Mouse (Mus musculus): ENCODE results near the gene Drc3. TPM values are rescaled to one million over a fixed set of nuclear protein-coding genes. Genes with fewer than 3 reads are reported as not detected.
A peak's percentile ranks its signal among the peaks of the same experiment; 100 is the strongest.

Drc3 gene
- total RNA-seq, 2 experiments from 2014 or later, result 0.87 to 1.0 TPM

DNA sequence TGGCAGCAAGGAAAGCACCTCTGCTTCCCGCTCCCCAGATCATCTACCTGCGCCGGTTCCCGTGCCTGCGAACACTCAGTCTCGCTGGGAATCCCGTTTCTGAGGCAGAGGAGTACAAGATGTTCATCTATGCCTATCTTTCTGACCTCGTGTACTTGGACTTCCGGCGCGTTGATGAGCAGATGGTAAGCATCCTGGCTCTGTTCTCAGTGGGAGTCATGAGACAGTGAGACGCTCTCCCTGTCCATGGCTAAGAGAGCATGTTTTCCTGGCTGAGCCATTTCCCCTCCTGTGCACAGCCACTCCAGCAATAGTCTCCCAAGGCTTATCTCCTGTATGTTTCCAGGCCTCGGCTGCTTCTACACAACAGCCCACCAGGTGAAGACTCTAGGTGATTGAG, 17.3 kb downstream of the Drc3 start:
- Histone ChIP-seq H3K4me3 (no peak overlapping the region), H3K27ac (no peak overlapping the region)
- intact Hi-C loops (cut with DNase I), result no loop called here
- TF ChIP-seq CTCF (IDR thresholded peaks at IDR 0.05), result no peak
- DNase-seq, result no peak

DNA sequence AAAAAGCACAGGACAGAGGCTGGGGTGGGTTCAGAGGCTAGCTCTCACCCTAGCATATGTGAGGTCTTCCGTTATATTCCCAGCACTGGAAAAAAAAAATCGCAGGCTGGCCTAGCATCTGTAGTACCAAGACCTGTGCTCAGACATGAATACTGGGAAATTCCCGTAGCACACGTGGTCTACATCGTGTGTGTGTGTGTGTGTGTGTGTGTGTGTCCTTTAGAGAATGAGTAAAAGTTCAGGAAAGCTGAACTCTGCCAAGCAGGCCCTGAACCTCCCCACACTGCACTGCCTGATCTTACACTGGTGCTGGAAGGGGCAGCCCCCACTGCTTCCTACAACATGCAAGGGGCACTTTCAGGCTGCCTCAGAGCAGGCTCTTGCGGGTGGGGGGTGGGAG, 21.4 kb downstream of the Drc3 start:
- no peak for DNase-seq
- intact Hi-C loops (cut with DNase I), result no loop called here
- no peak for TF ChIP-seq CTCF (IDR thresholded peaks at IDR 0.05)

DNA sequence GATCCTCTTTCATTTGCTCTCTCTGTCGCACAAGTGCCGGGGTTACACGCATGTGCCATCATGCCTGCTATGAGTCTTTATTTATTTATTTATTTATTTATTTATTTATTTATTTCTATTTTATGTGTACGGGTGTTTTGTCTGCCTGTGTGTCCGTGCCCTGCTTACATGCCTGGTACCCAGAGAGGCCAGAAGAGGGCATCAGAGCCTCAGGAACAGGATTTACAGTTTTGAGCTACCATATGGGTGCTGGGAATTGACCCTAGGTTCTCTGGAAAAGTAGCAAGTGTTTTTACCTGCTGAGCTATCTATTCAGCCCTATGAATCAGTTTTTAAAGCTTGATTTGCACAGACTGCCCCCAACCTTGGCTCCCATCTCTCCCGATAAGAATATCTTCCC, 30.4 kb downstream of the Drc3 start:
- no peak for TF ChIP-seq CTCF (IDR thresholded peaks at IDR 0.05)
- Histone ChIP-seq H3K27ac (no peak overlapping the region), H3K4me3 (no peak overlapping the region)
- intact Hi-C loops (cut with DNase I), result no loop called here
- DNase-seq, result no peak

More for the DNA sequence above, 21.4 kb downstream of the Drc3 start:
- Histone ChIP-seq H3K27ac (no peak overlapping the region), H3K4me3 (no peak overlapping the region)

DNA sequence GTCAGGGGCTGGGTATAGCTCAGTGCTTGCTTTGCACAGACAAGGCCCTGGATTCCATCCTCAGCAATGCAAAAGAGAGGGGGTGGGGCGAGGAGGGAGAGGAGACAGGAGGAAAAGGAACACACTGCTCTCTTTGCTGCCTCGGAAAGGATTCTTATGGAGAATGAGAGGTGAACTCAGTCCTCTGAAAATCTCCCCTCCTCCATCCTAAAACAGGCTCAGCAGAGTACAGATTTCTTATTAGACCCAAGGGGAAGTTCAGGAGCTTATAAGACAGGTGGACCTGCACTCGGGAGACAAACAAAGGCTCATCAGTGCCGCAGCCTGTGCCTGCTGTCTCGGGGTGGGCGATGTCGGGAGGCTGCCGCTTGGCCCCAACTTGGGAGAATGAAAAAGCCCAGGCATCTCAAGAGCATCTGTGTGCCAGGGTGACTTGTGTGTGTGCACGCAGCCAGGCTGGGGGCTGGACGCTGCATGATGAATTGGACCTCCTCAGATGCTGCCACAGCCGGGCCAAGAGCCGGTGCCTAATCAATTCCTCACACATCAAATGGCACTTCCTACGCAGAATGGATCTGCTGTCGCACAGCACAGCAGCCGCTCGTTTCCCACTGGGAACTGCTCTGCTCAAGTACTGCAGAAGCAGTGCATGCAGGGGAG, 31.8 kb downstream of the Drc3 start:
- no peak overlapping the region for H3K27ac ChIP-seq
- no peak for DNase-seq
- intact Hi-C loops (cut with DNase I), result no loop called here
- H3K4me3 ChIP-seq, result no peak overlapping the region
- no peak for TF ChIP-seq CTCF (IDR thresholded peaks at IDR 0.05)

DNA sequence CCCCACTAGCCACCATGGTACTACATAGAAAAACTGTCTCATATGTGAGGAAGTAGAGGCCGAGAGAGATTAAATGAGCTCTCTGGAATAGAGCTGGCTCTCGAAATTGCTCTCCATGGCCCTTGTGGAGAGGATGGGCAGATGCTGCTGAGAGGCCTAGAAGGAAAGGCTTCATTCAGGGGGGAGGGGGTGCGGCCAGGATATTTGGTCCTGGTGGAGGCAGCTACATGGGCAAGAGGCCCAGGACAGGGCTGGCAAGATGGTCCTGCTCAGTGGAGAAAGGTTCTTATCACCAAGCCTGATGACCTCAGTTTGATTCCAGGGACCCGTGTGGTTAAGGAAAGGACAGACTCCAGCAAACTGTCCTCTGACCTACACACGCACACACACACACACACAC, 32.8 kb downstream of the Drc3 start:
- intact Hi-C loops (cut with DNase I), result no loop called here
- Histone ChIP-seq H3K27ac (no peak overlapping the region), H3K4me3 (no peak overlapping the region)
- TF ChIP-seq CTCF (IDR thresholded peaks at IDR 0.05), result no peak
- DNase-seq, result no peak

DNA sequence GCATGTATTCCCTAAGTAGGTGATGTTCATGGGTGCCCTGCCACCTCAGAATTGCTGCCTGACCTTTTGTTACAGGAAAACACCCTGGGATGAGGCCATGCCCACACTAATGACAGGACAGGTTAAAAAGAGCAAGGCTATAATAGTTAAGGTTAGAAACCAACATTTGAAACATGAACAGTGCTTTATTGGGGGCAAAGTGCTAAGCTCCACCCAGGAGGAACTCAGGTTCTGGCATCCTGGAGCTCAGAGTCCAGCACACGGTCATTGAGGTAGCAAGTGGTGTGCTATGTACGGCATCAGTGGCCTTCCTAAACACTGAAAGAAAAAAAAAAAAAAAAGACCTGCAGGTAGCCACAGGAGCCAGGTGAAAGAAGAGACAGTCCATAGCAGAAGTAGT, 34.8 kb downstream of the Drc3 start:
- intact Hi-C loops (cut with DNase I), result no loop called here
- TF ChIP-seq CTCF (IDR thresholded peaks at IDR 0.05), result no peak
- DNase-seq, result no peak
- no peak overlapping the region for H3K27ac ChIP-seq
- no peak overlapping the region for H3K4me3 ChIP-seq

DNA sequence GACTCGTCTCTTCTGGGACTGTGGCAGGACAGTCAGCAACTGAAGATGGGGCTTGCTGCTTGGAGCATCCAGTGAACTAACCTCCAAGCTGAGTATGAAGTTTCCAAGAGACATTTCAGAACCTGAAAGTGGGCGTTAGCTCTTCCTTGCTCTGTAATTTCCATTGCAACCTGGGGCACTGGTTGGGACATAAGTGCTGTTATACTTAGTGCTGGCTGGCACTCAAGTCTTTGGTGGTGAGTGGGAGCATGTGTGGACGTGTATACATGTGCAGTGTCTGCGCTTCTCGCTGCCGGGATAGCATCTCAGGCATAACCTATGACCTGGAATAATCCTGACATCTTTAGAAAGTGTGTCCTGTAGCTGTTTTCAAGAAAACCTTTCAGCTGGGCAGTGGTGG, 38.2 kb downstream of the Drc3 start:
- TF ChIP-seq CTCF (IDR thresholded peaks at IDR 0.05), result no peak
- intact Hi-C loops (cut with DNase I), result no loop called here
- Histone ChIP-seq H3K27ac (no peak overlapping the region), H3K4me3 (no peak overlapping the region)
- no peak for DNase-seq

DNA sequence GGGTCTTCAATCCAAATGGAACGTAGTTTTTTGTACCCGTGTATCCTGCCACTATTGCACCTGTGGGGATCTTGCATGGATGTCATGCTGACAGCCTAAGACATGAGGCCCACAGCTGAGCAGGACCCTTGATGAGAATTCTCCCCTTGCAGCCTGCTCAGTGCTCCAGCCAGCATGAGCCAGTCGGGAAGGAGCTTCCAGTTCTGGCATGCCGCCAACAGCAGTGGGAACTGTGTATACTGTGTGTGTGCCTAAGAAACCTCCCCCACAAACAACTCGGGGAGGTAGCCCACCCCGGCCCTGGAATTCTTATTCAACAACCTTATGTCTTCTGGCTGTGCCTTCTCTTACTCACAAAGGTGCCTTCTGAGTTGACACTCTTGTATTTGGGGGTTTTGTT, 43.4 kb downstream of the Drc3 start:
- DNase-seq, result no peak
- no peak for TF ChIP-seq CTCF (IDR thresholded peaks at IDR 0.05)
- intact Hi-C loops (cut with DNase I), result no loop called here

DNA sequence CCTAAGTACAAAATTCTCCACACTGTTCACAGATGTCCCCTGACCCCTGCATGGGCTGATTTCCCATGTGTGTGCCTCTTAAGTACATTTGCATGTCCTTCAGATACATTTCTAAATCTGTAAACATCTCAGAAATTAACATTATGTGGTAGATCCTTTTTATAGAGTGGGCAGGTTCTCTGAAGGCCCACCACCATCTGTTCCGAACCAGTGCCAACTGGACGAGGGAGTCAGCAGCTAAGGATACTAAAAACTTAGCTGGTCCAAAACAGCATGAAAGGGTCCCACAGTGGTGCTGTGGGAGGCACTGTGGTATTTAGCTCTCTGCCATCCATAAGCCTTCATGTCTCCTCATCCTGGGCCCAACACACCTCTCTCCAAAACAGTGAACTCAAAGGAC, 44.0 kb downstream of the Drc3 start:
- DNase-seq, result no peak
- no peak overlapping the region for H3K4me3 ChIP-seq
- H3K27ac ChIP-seq, result no peak overlapping the region
- no peak for TF ChIP-seq CTCF (IDR thresholded peaks at IDR 0.05)
- intact Hi-C loops (cut with DNase I), result no loop called here

More for the DNA sequence above, 43.4 kb downstream of the Drc3 start:
- no peak overlapping the region for H3K4me3 ChIP-seq
- H3K27ac ChIP-seq, result no peak overlapping the region

DNA sequence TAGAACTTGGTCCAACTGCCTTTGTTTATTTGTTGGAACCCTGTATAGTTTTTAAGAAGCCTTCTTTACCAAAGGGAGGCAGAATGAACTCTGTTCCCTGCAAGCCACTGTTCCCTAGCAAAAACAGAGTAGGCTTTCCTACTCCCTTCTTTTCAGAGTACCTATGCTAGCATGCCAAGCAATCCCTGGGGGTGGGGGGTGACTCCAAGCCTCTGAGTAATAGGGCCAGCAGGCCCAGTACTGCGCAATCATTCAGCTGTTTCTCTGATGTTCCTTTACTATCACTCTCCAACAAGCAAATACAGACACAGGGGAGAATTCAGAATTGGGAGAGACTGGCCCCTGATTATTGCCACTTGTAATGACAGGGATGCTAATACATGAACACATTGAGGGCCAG, 53.5 kb downstream of the Drc3 start:
- DNase-seq, result no peak
- no peak for TF ChIP-seq CTCF (IDR thresholded peaks at IDR 0.05)
- H3K27ac ChIP-seq, result no peak overlapping the region
- intact Hi-C loops (cut with DNase I), result no loop called here
- no peak overlapping the region for H3K4me3 ChIP-seq

DNA sequence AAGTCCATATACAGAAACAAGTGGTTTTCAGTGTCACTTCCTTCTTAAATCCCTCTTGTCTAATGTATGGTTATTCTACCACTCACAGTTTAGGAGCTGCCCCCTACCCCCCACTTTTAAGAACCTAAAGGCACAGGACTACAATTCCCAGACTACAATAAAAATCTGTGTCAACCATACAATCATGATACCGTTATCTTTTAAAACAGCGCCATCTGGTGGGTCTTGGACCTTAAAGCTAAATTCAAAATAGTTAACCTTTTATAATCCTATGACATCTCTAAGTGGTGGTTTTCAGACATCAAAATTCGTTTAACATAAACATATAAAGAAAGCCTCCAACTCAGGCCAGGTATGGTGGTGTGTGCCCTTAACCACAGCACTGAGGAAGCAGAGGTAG, 59.0 kb downstream of the Drc3 start:
- intact Hi-C loops (cut with DNase I), result loop anchor here (1.0 to 5.0 kb wide), 4 partner anchors 60 to 213 kb away; partner anchors contain the start of genes Drc3 and Tom1l2

DNA sequence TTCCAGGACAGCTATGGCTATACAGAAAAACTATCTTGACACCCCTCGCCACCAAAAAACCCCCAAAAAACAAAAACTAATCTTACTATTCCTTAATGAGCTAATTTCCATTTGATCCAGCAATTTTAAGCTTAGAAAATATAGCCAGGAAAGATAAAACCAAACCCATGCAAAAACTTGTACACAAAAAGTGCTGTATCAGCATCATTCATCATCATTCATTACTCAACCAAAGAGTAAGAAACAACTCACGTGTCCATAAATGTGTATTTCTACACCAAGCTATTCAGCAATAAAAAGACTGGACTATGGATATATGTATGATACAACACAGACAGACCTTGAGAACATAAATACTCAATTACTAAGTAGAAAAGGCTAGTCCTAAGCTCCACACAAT, 59.8 kb downstream of the Drc3 start:
- no peak for DNase-seq
- intact Hi-C loops (cut with DNase I), result loop anchor here (1.0 to 5.0 kb wide), 4 partner anchors 61 to 214 kb away; partner anchors contain the start of genes Drc3 and Tom1l2
- Histone ChIP-seq H3K27ac (no peak overlapping the region), H3K4me3 (no peak overlapping the region)
- no peak for TF ChIP-seq CTCF (IDR thresholded peaks at IDR 0.05)

More for the DNA sequence above, 59.0 kb downstream of the Drc3 start:
- H3K27ac ChIP-seq, result no peak overlapping the region
- peak; percentile 63 for DNase-seq
- peak; percentile 77 for TF ChIP-seq CTCF (IDR thresholded peaks at IDR 0.05)
- no peak overlapping the region for H3K4me3 ChIP-seq

DNA sequence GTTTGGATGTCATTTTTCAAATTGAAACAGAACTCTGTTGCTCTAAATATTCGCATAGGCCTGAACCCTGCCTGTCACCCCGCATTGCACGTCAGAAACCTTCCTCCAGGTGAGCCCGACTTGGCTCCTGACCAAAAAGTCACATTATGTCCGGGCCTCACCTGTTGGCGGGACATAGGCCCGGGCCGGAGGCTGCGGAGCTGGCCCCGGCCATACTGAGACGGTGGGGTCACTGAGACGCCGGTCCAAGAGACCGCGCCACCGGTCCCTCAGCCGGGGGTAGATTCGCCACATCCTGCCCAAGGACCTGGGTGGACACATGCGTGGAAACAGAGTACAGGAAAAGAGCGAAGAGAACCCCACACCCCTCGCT, 63.4 kb downstream of the Drc3 start:
- no peak for TF ChIP-seq CTCF (IDR thresholded peaks at IDR 0.05)
- DNase-seq, result no peak
- intact Hi-C loops (cut with DNase I), result loop anchor here (5.0 kb wide), 1 partner anchor 309 kb away; the partner anchor contains the start of gene Rai1
- Histone ChIP-seq H3K27ac (peak overlapping the region; percentile 94), H3K4me3 (peak overlapping the region; percentile 91)
